13 mouse cellular contexts compared by ENCODE assay signal in the genomic region with DNA sequence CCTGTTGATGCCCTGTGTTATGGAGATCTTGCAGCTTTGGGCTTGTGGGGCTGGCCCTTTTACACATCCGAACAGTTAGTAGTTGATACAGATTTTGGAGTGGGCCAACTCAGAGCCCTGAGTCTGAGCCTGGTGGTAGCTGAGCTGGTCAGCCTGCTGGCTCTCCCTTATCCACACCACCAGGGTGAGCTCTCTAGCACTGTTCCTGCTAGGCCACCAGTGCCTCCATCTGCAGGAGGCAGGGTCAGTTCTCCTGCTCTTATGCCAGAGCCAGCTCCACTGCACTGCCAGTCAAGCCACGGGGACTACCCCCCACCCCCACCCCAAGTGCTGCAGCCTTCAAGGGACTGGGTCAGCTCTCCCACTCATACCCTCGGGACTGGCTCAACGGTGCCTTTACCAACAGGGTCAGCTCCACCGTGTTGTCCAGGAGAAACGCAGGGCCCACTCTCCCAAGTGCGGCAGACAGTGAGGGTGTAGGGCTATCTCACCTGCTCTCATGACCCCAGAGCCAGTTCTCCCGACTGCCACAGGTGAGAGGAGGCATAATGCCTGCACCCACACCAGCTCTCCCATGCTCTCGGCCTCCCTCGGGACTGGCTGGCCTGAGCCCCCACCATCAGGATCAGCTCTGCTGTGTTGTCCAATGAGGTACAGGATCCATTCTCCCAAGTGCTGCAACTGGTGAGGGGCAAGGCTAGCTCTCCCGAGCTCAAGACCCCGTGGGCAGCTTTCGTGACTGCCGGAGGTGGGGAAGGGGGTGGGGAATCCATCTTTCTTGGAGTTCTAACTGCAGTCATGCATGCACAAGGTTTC.
A peak's percentile ranks its signal among the peaks of the same experiment; 100 is the strongest.
DNase-seq lines count a peak whose midpoint lies in the region; ATAC-seq and TF ChIP-seq lines count a peak whose summit lies in the region.
"Had no signal": no experiment of that assay in that cellular context is flagged by ENCODE, and none has a peak within 500 bp of the region (broad histone marks: within the 10 kb centered on the region; RNA-seq: fewer than 3 reads in every experiment).

No protein-coding gene starts in this region.

- DNase-seq in cerebellum, adult 9-10 months = peak; percentile 40
- no peak for DNase-seq in kidney, adult 18-20 months
- DNase-seq in Patski (ENCODE audit: low read depth, low spot score) = no peak
- DNase-seq in ovary, postnatal 10 days (ENCODE audit: low spot score) = no peak
- no peak for DNase-seq in heart, postnatal 14 days
- DNase-seq: adrenal gland, postnatal 10 days; thymus, postnatal 4 days had no signal

- H3K4me3 ChIP-seq in kidney, embryonic 16.5 days (ENCODE audit: low read length) = no peak overlapping the region
- H3K4me3 ChIP-seq in intestine, embryonic 15.5 days (replicated peaks) = no peak overlapping the region
- H3K4me3 ChIP-seq: erythroblast, embryonic 14.5 days; limb, embryonic 15.5 days; megakaryocyte, embryonic 14.5 days had no signal

- CTCF ChIA-PET in Patski (lab: Charles Lee) = interaction anchor here (1.0 to 1.9 kb wide), 3 partner anchors 8 to 20 kb away, joined by 4 to 8 read pairs (median 6); no protein-coding TSS in a partner anchor

- H3K4me1 ChIP-seq in kidney, embryonic 16.5 days (ENCODE audit: insufficient read depth, low read length) = peaks cover 11% of the 10 kb centered on the region
- H3K4me1 ChIP-seq in intestine, embryonic 15.5 days (replicated peaks) = no peaks in the 10 kb centered on the region
- H3K4me1 ChIP-seq: megakaryocyte, embryonic 14.5 days had no signal

- H3K9ac ChIP-seq in kidney, embryonic 16.5 days (replicated peaks; ENCODE audit: low read length) = no peak overlapping the region
- no peak overlapping the region for H3K9ac ChIP-seq in intestine, embryonic 15.5 days
- H3K9ac ChIP-seq: limb, embryonic 15.5 days had no signal

- ATAC-seq in cerebellum, adult (ENCODE audit: insufficient number of reproducible peaks, low FRiP score, low TSS enrichment) = no peak
- peak; percentile 71 for ATAC-seq in kidney, embryonic 16.5 days (ENCODE audit: low FRiP score, low TSS enrichment)
- peak; percentile 56 for ATAC-seq in Patski
- ATAC-seq in intestine, embryonic 15.5 days = no peak

- intact Hi-C loops in heart, postnatal 14 days (cut with DNase I) = no loop called here

- H3K36me3 ChIP-seq in kidney, embryonic 16.5 days (ENCODE audit: insufficient read depth, low read length) = no peaks in the 10 kb centered on the region
- H3K36me3 ChIP-seq in intestine, embryonic 15.5 days = no peaks in the 10 kb centered on the region
- H3K36me3 ChIP-seq: limb, embryonic 15.5 days had no signal

- no peak overlapping the region for H3K27ac ChIP-seq in kidney, embryonic 16.5 days (ENCODE audit: low read length)
- H3K27ac ChIP-seq in intestine, embryonic 15.5 days = no peak overlapping the region
- H3K27ac ChIP-seq: limb, embryonic 15.5 days had no signal

- POLR2A ChIA-PET in Patski (lab: Charles Lee) = interaction anchor here (0.6 to 1.1 kb wide), 5 partner anchors 8 to 182 kb away, joined by 3 to 4 read pairs (median 3); no protein-coding TSS in a partner anchor

- peak overlapping the region; percentile 40 for H3K4me2 ChIP-seq in kidney, embryonic 16.5 days (replicated peaks; ENCODE audit: low read depth, low read length)
- H3K4me2 ChIP-seq in intestine, embryonic 15.5 days (replicated peaks) = 0 out of 2 replicates have a peak overlapping the region, but pooled peaks have one; percentile 6
- H3K4me2 ChIP-seq: limb, embryonic 15.5 days had no signal

- no peak for TF ChIP-seq CTCF in Patski (IDR thresholded peaks at IDR 0.05)

- H3K9me3 ChIP-seq in kidney, embryonic 16.5 days (ENCODE audit: low read length) = no peaks in the 10 kb centered on the region
- no peaks in the 10 kb centered on the region for H3K9me3 ChIP-seq in intestine, embryonic 15.5 days
- H3K9me3 ChIP-seq: limb, embryonic 15.5 days; megakaryocyte, embryonic 14.5 days had no signal

- in situ Hi-C loops in Patski (cut with MboI; ENCODE audit: low pct_unique_long_range_greater_than_20kb) = no loop called here

- WGBS in kidney, embryonic 16.5 days = 56% methylated on average over 14 of the region's 14 CpGs
- 68% methylated on average over 14 of the region's 14 CpGs for WGBS in intestine, embryonic 15.5 days

- H3K27me3 ChIP-seq in kidney, embryonic 16.5 days (ENCODE audit: insufficient read depth, low read length) = no peaks in the 10 kb centered on the region
- no peaks in the 10 kb centered on the region for H3K27me3 ChIP-seq in Patski
- no peaks in the 10 kb centered on the region for H3K27me3 ChIP-seq in intestine, embryonic 15.5 days (replicated peaks)
- H3K27me3 ChIP-seq: limb, embryonic 15.5 days had no signal

Comparison
In these comparisons a context has a peak if more than half of its experiments do, and no peak if none do; other contexts are left out.
1. ATAC-seq: peak in kidney, embryonic 16.5 days (single experiment) and Patski (single experiment); none in cerebellum, adult (single experiment) and intestine, embryonic 15.5 days (single experiment).